Mouse (Mus musculus) liver, embryonic 14.5 days (tissue): Measurements from ENCODE around the gene Selenon. TPM values are rescaled to one million over a fixed set of nuclear protein-coding genes. Genes with fewer than 3 reads are reported as not detected.

Experiments
- ATAC-seq: fragments of 200-750 bp; cut with Nextera tagmentation; 2 replicates; pipeline ENCODE4 v1.8.0; 2017; ENCODE audit warnings: moderate number of reproducible peaks, mild to moderate bottlenecking, moderate library complexity; ENCODE audit not compliant: insufficient read depth
- DNase-seq, 3 experiments: peaks; one replicate each; pipeline ENCODE4 v3.0.0-alpha.2; 2012 to 2013; ENCODE audit warnings: low read depth in 3 of 3, low spot score in 3 of 3
- H3K27ac ChIP-seq: fragments of 300-500 bp; sonication (generic); 2 replicates; pipeline ENCODE4 v1.5.1; 2014; ENCODE audit warnings: moderate library complexity, mild to moderate bottlenecking, control low read depth, inconsistent platforms
- H3K27me3 ChIP-seq: fragments of 300-500 bp; sonication (generic); 2 replicates; pipeline ENCODE4 v1.6.1; 2014; ENCODE audit warnings: mild to moderate bottlenecking, low read length, moderate library complexity; ENCODE audit not compliant: control insufficient read depth, insufficient read depth
- H3K36me3 ChIP-seq: fragments of 300-500 bp; sonication (generic); replicated peaks from 2 replicates; pipeline ENCODE4 v1.6.1; 2014; ENCODE audit warnings: low read depth; ENCODE audit not compliant: control insufficient read depth, insufficient read depth
- H3K4me1 ChIP-seq, 2 experiments: fragments of 200-500 bp in 1 of 2; fragments of 300-500 bp in 1 of 2; sonication (generic) in 1 of 2; replicated peaks; 2 replicates each; pipeline ENCODE4 v1.6.1; 2012 to 2014; ENCODE audit warnings: antibody characterized with exemption in 1 of 2, inconsistent platforms in 1 of 2, low read length in 1 of 2; ENCODE audit not compliant: control insufficient read depth in 2 of 2, insufficient read depth in 2 of 2
- H3K4me2 ChIP-seq: fragments of 300-500 bp; sonication (generic); 2 replicates; pipeline ENCODE4 v1.6.1; 2014; ENCODE audit warnings: low read depth, mild to moderate bottlenecking, control low read depth, moderate library complexity
- H3K4me3 ChIP-seq, 2 experiments: fragments of 200-500 bp in 1 of 2; fragments of 300-500 bp in 1 of 2; sonication (generic) in 1 of 2; 2 replicates each; pipeline ENCODE4 v1.5.1; 2012 to 2014; ENCODE audit warnings: low read depth in 2 of 2, low read length in 2 of 2, mild to moderate bottlenecking in 2 of 2, control low read depth in 1 of 2, inconsistent platforms in 1 of 2, moderate library complexity in 1 of 2; ENCODE audit not compliant: insufficient read depth in 1 of 2
- H3K9ac ChIP-seq: fragments of 300-500 bp; sonication (generic); replicated peaks from 2 replicates; pipeline ENCODE4 v1.6.1; 2014; ENCODE audit warnings: mild to moderate bottlenecking, control low read depth, moderate library complexity
- H3K9me3 ChIP-seq: fragments of 300-500 bp; sonication (generic); 2 replicates; pipeline ENCODE4 v1.6.1; 2016; ENCODE audit warnings: low read length, mixed read lengths; ENCODE audit not compliant: control insufficient read depth
- CTCF ChIP-seq: IDR thresholded peaks from 2 replicates; pipeline ENCODE4 v1.5.1; 2016; ENCODE audit warnings: antibody characterized with exemption, low read depth, control low read depth
- EP300 ChIP-seq: IDR thresholded peaks from 2 replicates; pipeline ENCODE4 v1.6.1; 2016; ENCODE audit warnings: antibody characterized with exemption, low read depth
- WGBS: fragments of 180-500 bp; shearing (Covaris S2); extraction: QIAGEN DNeasy Blood & Tissue Kit; methylation state at CpG from one replicate; pipeline ENCODE4 v1.1.7; 2014; ENCODE audit not compliant: insufficient replicate concordance; 5-methylcytosine and 5-hydroxymethylcytosine counted together
- polyA plus RNA-seq, 2 experiments: library from polyadenylated mRNA; depleted of rRNA in 1 of 2; stranded (reverse) in 1 of 2; unstranded in 1 of 2; fragments of >200 nt; fragmentation: Nextera tagmentation in 1 of 2; extraction: Ambion mirVana in 1 of 2; gene quantifications; 2 replicates each; pipeline versions ENCODE4 v1.2.1 to v1.2.3; 2012 to 2014

Gene Selenon
- polyA plus RNA-seq, 2 experiments = 1.9 to 3.6 TPM

DNA sequence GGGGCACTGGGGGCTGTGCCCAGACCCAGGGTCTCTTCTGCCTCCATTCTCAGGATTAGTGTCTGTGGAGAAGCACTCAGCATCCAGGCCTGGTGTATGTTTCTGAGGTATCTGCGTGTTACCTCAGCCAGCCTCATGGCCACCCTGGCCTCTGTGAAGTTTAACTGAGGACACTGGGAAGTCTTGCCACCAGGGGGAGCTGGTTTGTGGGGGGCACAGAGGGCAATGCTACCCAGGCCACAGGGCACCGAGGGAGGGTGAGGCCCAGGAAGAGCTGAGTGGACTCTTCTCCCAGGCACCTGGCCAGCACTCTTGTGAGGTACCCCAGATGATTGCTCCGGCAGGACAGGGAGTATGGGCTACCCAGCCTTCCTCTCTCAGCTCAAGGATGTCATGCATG, 31.5 kb upstream of the Selenon start:
- H3K9ac ChIP-seq = no peak overlapping the region
- H3K4me2 ChIP-seq = no peak overlapping the region
- no peaks in the 10 kb centered on the region for H3K9me3 ChIP-seq
- WGBS = 54% methylated on average over 3 of the region's 3 CpGs
- no peaks in the 10 kb centered on the region for H3K27me3 ChIP-seq
- DNase-seq (no peak), ATAC-seq (no peak)
- no peaks in the 10 kb centered on the region for H3K36me3 ChIP-seq
- peak; percentile 83 for TF ChIP-seq CTCF
- TF ChIP-seq EP300 = no peak
- no peak overlapping the region for H3K4me3 ChIP-seq
- H3K27ac ChIP-seq = no peak overlapping the region
- H3K4me1 ChIP-seq = peaks cover 0 to 6% of the 10 kb centered on the region in 2 experiments; a peak in 2 of 4 replicates

DNA sequence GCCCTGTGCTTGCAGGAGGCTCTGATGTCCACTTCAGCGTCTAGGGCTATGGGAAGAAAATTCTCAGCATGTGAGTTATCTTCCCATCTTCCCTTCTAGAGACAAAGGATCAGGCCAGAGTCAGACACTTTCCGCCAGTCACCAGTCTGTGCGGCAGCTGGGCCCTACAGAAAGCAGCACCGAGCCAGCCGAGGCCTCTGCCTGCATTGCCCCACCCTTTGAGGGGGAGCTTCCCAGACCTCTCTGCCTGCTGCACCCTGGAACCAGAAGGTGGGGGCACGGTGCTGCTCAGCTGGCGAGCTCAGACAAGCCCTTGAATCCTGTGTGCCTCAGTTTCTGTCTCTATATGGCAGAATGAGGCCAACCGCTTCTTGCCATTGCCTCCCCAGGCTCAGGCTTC, 29.4 kb upstream of the Selenon start:
- no peak overlapping the region for H3K4me2 ChIP-seq
- H3K9me3 ChIP-seq = no peaks in the 10 kb centered on the region
- TF ChIP-seq CTCF (no peak), EP300 (no peak)
- no peak overlapping the region for H3K9ac ChIP-seq
- H3K4me1 ChIP-seq = peaks cover 0 to 2% of the 10 kb centered on the region in 2 experiments; a peak in 2 of 4 replicates
- ATAC-seq = no peak
- no peak overlapping the region for H3K4me3 ChIP-seq
- H3K36me3 ChIP-seq = no peaks in the 10 kb centered on the region
- H3K27ac ChIP-seq = no peak overlapping the region
- WGBS = 60% methylated on average over 8 of the region's 8 CpGs
- H3K27me3 ChIP-seq = no peaks in the 10 kb centered on the region
- DNase-seq = no peak

DNA sequence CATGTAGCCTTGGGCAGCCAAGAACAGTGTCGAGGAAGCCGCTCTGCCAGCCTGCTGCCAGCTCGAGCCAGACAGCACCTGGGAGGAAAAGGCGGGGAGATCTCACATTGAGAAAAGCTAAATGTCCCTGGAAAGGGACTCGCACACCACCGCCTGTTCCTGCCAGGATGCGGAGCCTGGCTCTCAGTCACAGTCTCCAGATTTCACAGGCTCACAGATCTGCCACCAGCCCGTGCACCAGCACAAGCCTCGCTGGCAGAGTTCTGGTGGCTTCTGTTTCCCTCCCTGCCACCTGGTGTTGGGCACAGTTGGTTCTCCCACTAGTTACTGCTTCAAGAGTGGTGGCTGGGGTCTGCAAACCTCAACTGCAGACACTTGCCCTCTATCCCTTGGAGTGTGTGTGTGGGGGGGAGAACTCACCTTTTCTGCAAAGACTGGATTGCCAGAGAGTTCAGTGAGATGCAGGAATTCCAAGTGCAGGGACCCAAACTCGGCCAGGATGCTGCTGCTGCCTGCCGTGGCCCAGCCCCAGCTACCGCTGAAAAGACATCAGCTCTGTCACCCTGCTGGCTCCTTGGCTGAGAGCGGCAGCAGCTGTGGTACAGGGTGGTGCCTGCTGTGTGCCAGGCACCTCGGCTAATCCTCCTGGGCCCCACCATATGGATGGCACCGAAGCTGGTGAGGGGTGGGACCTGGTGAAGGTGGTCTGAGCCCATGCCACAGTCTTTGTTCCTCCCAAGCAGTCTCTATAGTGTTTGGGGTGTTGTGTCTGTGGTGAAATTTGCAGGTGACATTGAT, 28.6 kb upstream of the Selenon start:
- WGBS = 66% methylated on average over 15 of the region's 15 CpGs
- TF ChIP-seq EP300 = no peak
- no peak for TF ChIP-seq CTCF
- Histone ChIP-seq H3K27ac (no peak overlapping the region), H3K36me3 (no peaks in the 10 kb centered on the region), H3K4me2 (no peak overlapping the region), H3K4me3 (no peak overlapping the region), H3K27me3 (no peaks in the 10 kb centered on the region), H3K9me3 (no peaks in the 10 kb centered on the region), H3K4me1 (peaks cover 0 to 2% of the 10 kb centered on the region in 2 experiments; a peak in 2 of 4 replicates), H3K9ac (no peak overlapping the region)
- DNase-seq (no peak), ATAC-seq (no peak)

DNA sequence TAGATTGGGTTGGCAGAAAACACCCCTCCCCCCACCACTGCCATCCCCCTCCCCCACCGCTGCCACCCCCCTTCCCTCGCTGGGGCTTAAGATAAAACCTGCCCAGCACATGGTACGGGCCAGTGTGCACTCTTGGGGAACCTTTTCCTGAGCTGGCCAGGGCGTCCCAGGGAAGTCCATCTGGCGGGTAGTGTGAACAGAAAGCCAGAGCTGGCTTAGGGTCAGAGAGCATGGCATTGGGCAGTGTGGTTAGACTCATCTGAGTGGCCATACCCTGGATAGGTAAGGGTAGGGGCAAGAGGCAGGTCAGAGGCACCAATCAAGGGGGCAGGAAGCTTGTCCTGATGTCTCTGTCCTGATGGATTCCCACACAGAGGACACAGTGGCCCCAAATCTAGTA, 27.7 kb upstream of the Selenon start:
- ATAC-seq (no peak), DNase-seq (no peak)
- H3K4me2 ChIP-seq = no peak overlapping the region
- no peak overlapping the region for H3K4me3 ChIP-seq
- no peak overlapping the region for H3K9ac ChIP-seq
- H3K4me1 ChIP-seq = peaks cover 0 to 2% of the 10 kb centered on the region in 2 experiments; a peak in 2 of 4 replicates
- H3K36me3 ChIP-seq = no peaks in the 10 kb centered on the region
- 18% methylated on average over 5 of the region's 5 CpGs for WGBS
- TF ChIP-seq EP300 (no peak), CTCF (no peak)
- H3K27ac ChIP-seq = no peak overlapping the region
- no peaks in the 10 kb centered on the region for H3K9me3 ChIP-seq
- no peaks in the 10 kb centered on the region for H3K27me3 ChIP-seq

DNA sequence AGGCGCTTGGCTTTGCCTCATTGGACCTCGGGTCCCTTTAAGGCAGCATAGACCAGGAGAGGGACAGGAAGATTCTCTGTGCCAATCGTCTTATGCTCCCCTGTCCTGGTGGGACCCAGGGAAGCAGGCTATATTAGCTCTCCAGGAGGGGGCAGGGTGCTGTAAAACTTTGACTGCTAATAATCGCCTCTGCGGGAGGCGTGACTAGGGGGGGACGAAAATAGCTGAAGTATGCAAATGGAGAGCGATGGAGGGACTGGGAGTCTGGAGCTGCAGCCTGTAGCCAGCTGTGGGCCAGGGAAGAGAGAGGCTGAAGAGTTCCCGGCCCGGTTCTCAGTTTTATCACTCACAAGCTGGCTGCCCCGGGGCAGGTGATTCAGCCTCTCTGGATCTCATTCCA, 27.2 kb upstream of the Selenon start:
- no peak overlapping the region for H3K4me2 ChIP-seq

More for the DNA sequence above, 27.2 kb upstream of the Selenon start:
- Histone ChIP-seq H3K27me3 (no peaks in the 10 kb centered on the region), H3K36me3 (no peaks in the 10 kb centered on the region), H3K27ac (no peak overlapping the region), H3K4me1 (peaks cover 0 to 2% of the 10 kb centered on the region in 2 experiments; a peak in 2 of 4 replicates), H3K4me3 (no peak overlapping the region), H3K9ac (no peak overlapping the region), H3K9me3 (no peaks in the 10 kb centered on the region)
- no peak for TF ChIP-seq EP300
- peak; percentile 27; the same call in 1 of the 2 replicates for TF ChIP-seq CTCF
- ATAC-seq = no peak
- 15% methylated on average over 11 of the region's 11 CpGs for WGBS
- no peak for DNase-seq
